Mouse (Mus musculus) lung, adult 18-20 months (tissue): ENCODE measurements around the gene Mylpf.
A peak's percentile ranks its signal among the peaks of the same experiment; 100 is the strongest.

Experiments
- DNase-seq, 2 experiments: peaks; one replicate each; pipeline ENCODE4 v3.0.0; 2022; ENCODE audit warnings: mixed read lengths in 2 of 2

The Mylpf gene

GRCm38 (mm10) chr7:127207374-127208294 lies 1.1 kb upstream of the Mylpf start:
- peak; percentile 36 to 46 for DNase-seq

- no peak for DNase-seq
Measured at GRCm38 (mm10) chr7:127208295-127208552, 466 bp upstream of the Mylpf start, which contains the start of gene Tbc1d10b. TSS of gene Tbc1d10b (minus strand) at chr7:127208468.

- DNase-seq = no peak
Measured at GRCm38 (mm10) chr7:127209851-127210250, 1.2 kb downstream of the Mylpf start.

- DNase-seq = no peak
Measured at GRCm38 (mm10) chr7:127210266-127210665, 1.6 kb downstream of the Mylpf start.

DNA sequence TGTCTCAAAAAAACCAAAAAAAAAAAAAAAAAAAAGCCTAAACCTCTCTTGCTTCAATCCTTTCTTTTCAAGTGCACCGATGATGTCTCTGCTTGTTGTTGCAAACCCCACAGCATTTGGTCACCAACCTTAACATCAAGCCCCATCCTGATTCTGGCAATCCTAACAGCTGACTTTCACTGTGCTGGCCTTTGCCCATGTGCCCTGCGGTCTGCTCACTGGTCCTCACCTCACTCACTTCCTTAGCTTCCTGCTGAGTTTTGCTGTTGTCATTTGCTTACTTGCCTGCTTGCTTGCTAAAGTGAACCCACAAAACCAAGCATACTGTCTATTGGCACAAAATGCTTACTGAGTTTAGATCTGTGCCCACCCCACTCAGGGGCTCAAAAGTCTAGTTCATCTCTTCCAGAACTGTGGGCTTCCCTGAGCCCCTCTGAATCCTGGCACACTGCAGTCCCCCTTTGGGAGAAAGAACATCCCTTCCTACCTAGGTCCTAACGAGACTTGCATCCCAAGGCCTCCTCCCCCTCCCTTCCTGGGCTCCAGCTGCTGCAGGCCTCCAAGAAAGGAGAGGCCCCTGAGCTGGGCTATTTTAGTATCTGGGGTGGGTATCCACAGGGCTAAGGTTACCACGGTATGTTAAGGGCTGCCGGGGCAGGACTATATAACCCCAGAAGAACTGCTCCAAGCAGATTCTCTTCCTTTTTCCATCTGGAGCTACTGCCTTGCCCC lies 2.5 kb downstream of the Mylpf start:
- no peak for DNase-seq

DNA sequence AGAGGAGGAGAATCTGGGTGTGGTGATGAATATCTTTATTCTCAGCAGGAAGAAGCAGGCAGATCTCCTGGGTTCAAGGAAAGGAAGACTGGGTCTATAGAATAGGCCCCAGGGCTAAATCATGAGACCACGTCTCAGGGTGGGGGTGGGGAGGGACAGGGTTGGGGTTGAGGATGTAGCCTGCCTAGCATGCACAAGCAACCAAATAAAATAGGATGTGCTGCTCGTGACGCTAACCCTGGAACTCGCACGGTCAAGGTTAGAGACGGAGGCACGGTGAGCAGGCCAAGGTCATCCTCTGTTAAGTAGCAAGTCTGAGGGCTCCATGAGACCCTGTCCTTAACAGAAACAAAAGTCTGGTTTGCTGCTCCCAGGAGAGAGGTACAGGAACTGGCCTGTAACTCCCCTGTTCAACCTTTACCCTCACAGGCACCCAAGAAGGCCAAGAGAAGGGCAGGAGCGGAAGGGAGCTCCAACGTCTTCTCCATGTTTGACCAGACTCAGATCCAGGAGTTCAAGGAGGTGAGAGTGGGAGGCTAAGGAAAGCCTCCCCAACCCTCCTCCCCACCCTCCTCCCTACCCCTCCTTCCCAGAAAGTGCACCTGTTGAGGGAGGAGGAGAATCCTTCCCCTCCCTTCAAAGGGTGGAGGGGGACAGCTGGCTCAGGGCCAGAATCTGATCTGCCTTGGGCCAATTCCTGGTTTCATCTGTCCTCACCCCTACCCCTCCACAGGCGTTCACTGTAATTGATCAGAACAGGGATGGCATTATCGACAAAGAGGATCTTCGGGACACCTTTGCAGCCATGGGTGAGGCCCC lies 4.0 kb downstream of the Mylpf start:
- DNase-seq = no peak

DNA sequence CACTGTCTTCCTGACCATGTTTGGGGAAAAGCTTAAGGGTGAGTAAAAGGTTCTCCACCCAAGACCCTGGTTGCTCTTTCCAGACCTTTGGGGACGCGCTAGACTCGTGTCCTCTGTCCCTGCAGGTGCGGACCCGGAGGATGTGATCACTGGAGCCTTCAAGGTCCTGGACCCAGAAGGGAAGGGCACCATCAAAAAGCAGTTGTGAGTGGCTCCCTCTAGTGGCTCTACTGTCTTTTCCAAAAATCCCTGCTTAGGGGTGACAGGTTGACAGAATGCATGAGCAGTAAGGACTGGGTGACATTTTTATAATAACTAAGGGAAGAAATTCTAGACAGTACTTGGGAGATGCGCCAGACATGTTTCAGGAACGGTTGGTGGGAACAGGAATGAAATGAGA lies 4.8 kb downstream of the Mylpf start:
- DNase-seq = peak in 1 of 2 experiments; percentile 48

- no peak for DNase-seq
Measured at GRCm38 (mm10) chr7:127213930-127214329, 5.2 kb downstream of the Mylpf start.

DNA sequence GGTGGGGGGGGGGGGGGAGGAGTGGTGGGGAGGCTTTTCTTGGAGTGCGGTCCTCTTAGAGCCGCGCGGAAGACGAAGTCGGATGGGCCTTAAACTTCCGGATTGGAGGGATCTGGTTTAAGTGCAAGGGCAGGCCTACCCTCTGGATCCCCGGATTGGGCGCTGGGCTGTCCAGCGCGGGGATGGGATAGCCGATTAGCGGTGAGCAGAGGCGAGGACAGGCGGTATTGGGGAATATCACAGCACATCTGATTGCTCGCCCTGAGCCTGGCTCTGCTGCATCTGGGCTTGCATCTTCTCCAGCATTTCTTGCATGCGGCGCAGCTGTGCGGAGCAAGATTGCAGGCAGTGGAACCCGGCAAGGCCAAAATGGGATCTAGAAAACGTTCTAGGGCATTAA lies 5.8 kb downstream of the Mylpf start:
- no peak for DNase-seq

DNA sequence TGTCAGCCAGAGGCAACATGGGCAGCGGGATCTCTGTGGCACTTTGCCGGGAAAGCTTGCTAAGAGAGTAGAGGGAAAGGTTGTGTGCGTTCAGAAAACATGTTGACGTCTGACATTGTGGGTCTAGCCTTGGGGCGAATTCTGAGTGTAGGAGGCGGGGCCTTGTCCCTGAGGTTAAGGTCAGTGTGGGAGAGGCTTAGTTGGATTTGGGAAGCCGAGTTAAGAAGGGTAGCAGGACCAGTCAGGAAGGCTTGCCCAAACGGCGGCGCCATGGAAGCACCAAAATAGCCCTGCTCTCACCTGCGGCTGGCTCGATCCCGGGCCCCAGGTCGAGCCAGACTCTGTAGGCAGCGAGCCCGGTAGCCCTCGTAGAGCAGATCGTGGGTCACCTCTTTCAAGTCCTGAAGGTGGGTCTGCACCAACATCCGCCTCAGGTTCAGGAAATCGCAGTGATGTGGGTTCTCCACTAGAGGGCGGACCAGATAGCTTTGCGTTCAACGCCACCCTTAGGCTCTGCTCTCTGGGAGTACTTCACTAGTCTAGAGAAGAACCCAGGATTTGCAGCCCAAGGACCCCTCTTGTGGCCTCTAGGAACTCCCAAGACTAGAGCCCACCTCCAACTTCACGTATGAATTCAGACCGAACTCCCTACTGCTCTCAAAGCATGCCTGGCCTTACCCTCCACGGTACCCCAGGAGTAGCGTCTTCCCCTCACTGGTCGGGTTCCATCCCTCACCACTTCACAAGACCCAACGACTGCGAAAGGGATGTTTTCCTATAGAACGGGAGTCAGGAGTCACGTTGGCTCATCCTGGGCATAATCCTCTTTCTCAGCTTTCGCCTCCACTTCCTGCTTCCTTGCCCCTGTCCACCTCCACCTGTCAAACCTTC lies 6.5 kb downstream of the Mylpf start:
- peak; percentile 62 to 72 for DNase-seq

DNA sequence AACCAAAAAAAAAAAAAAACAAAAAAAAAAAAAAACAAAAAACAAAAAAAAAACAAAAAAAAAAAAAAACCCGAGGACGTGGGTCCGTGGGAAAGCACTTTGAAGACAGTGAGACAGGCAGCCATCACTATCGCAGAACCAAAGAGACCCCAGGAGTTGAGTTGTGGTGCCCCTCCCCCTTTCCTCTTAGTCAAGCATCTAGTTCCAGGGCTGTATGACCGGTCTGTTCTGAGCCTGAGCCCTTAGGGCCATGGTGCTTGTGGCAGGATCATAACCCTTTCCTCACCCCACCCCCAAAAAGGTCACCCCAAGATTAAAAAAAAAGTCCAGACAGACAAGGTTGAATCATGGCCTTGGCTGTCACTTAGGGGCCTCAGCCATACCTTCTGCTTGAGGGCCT lies 7.6 kb downstream of the Mylpf start:
- DNase-seq = no peak

- DNase-seq = no peak
Measured at GRCm38 (mm10) chr7:127217475-127217874, 8.8 kb downstream of the Mylpf start.

DNA sequence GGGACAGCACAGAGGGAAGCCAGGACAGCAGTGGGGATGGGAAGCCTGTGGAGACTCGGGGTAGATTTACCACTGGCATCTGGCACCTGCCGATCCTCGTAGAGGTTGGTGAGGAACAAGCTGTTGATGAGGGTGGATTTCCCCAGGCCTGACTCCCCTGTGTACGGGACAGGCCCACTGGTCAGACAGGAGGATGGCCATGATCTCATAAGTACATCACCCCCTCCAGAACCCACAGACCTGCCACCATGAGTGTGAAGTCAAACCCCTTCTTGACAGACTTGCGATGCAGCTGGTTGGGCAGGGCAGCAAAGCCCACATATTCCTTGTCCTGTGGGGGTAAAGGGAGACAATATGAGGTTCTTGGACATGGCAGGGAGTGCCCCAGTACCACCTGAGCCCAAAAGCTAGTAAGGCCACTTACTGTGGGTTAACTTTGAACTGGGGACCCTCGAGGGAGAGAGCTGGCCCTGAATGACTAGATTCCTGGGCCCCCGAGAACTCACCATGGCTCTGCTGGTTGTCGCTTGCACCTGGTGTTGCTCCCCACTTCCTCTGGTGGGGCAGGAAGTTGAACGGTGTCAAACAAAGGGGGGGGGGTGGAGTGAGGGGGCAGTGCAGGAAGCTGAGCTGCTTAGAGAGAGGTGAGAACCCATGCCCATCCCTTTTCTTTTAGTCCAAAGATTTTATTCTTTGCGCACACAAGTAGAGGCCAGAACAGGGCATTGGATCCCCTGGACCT lies 9.4 kb downstream of the Mylpf start:
- DNase-seq = no peak

DNA sequence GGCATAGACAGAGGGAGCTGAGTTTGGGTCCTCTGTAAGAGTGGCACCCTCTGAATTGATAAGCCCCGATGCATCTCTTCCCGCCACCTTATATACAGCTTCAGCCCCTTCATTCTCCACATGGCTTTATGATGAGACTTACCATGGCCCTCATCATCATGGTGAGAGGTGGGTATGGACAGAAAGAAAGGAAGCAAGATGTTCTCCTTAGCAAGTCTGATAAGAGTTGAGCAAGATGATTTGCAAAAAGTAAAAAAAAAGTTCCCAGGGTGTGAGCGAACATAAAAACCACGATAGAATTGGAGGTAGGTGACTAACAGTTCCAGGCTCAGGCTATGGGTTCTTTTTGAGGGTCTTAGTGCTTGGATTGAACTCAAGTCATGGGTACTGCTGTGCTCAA lies 10.0 kb downstream of the Mylpf start:
- DNase-seq = no peak

GRCm38 (mm10) chr7:127220440-127220839 lies 11.8 kb downstream of the Mylpf start:
- DNase-seq = no peak

GRCm38 (mm10) chr7:127223106-127223505 lies 14.4 kb downstream of the Mylpf start:
- DNase-seq = no peak

GRCm38 (mm10) chr7:127223515-127224478 lies 15.1 kb downstream of the Mylpf start:
- DNase-seq = no peak

DNA sequence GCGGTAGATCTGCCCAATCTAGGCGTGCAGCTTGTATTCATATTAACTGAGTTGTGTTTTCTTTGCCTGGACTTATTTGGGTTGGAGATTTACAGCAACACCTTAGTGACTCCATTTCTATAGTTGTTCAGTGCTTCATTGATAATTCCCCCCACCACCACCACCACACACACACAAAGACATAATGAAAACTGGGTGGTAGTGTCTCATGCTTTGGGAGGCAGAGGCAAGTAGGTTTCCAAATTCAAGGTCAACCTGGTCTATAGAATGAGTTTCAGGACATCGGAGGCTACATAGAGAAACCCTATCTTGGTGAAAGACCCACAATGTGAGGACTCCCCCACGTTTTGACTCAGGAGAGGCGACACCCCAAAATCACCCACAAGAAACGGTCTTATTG lies 15.9 kb downstream of the Mylpf start:
- DNase-seq = no peak

DNA sequence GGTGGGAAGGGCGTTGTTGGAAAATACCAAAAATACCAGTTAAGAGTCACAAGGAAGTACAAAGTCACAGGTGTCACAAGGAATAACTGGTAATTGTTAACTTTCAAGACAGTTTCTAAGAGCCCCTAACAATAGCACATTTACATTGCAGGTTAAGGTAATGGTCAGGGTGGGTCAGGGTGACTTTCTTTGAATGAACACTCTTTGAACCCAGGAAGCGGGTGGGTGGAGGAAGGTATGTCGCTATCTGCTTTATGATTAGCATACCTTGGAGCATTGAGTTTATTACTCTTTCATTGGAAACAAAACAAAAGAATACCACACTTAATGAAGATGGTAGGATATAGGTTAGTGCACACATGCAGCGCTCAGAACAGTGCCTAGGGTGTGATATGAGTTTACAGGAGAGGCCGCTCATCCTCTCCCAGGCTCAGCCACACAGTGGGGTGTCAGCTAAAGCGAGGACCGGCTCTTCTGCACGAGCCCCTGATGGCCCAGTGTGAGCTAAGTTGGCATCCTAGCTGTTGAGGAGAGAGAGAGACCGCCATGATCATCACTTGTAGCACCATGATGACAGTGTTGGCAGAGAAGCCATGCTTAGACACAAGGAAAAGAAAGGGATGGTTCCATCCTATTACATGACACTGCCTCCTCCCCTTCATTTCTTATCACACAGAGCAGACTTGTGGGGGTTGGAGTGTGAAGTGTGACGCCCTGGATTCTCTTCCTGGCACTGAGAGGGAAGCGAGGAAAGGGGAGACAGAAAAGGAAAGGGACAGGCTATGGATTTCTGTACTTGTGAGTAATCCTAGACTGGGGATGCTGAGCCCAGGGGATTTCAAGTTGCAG lies 16.7 kb downstream of the Mylpf start:
- no peak for DNase-seq
